Mouse (Mus musculus) left cerebral cortex, adult 2 months (tissue): ENCODE results near the gene Stox2. TPM values are rescaled to one million over a fixed set of nuclear protein-coding genes. Genes with fewer than 3 reads are reported as not detected.
A peak's percentile ranks its signal among the peaks of the same experiment; 100 is the strongest.

Source experiments
- DNase-seq, 2 experiments: peaks; one replicate each; pipeline ENCODE4 v3.0.0; 2021 to 2022; ENCODE audit warnings: low spot score in 2 of 2, mixed read lengths in 1 of 2; ENCODE audit errors: extremely low spot score in 1 of 2
- H3K27ac ChIP-seq: fragments of 200-600 bp; 2 replicates; pipeline ENCODE4 v1.8.1; 2022
- H3K4me3 ChIP-seq: fragments of 200-600 bp; 2 replicates; pipeline ENCODE4 v1.8.1; 2022
- CTCF ChIP-seq: fragments of 200-600 bp; IDR thresholded peaks from 2 replicates; pipeline ENCODE4 v1.8.1; 2022; ENCODE audit warnings: antibody characterized with exemption, mild to moderate bottlenecking, moderate library complexity
- intact Hi-C: fragments of 180-260 bp; cut with DNase I; formaldehyde crosslinking; loops from one replicate; pipeline ENCODE4 v1.15.1; 2025
- total RNA-seq, 2 experiments: library from RNA; stranded (reverse); gene quantifications; 2 replicates each; pipeline ENCODE4 v1.2.3; 2021

Gene Stox2
- total RNA-seq, 2 experiments from 2014 or later: 81.5 to 92.1 TPM

GRCm38 (mm10) chr8:47285435-47285834, 160.7 kb downstream of the Stox2 start:
- intact Hi-C loops: loop anchor here (5.0 kb wide), 3 partner anchors 253 to 543 kb away; no protein-coding TSS in a partner anchor
- no peak for TF ChIP-seq CTCF
- no peak overlapping the region for H3K27ac ChIP-seq
- peak overlapping the region; percentile 85 for H3K4me3 ChIP-seq
- DNase-seq: no peak

DNA sequence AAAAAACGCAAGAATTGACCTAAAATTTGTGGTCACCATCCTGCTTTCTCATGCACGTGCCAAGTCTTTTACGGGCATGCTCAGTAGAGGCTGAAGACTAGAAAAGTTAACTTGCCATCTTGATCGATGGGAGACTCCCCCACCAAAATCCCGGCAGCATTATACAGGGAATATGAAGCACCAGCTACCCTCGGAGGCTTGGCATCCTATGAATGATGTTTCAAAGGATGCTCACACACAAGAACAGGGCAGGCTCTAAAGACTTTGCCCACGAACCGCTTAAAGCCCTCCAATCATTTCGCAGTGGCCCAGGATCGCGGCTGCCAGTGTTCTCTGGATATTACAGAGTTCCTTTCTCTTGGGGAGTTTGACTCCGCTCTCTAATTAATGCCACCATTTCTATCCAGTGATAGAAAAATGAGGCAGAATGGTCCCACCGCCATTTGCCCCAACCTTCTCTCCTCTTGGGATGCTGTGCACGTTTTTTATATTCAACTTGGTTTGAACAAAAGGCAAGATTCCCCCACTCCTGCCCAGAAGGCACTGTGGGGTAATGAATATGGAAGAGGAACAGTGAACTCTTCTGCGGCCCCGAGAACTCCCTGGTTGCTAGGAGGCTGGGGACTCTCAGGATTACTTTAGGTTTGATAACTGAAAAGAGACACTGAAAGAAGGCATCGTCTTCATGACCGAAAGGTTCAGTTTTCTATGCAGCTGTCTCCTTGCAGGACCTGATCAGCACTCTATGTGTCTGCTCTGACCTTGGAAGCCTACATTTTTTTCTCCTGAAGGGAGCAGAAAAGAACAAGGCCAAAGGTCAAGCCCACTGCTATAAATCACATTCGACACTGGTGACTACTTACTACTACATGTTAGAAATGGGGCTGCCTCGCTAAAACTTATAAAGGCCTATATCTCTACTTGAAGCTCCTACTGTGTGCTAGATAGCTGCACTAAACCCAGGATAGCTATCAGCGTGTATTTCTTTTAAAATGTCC, 161.5 kb downstream of the Stox2 start:
- H3K4me3 ChIP-seq: 0 out of 2 replicates have a peak overlapping the region, but pooled peaks have one; percentile 14
- TF ChIP-seq CTCF: no peak
- intact Hi-C loops: loop anchor here (5.0 kb wide), 3 partner anchors 252 to 542 kb away; no protein-coding TSS in a partner anchor
- no peak overlapping the region for H3K27ac ChIP-seq
- DNase-seq: no peak

DNA sequence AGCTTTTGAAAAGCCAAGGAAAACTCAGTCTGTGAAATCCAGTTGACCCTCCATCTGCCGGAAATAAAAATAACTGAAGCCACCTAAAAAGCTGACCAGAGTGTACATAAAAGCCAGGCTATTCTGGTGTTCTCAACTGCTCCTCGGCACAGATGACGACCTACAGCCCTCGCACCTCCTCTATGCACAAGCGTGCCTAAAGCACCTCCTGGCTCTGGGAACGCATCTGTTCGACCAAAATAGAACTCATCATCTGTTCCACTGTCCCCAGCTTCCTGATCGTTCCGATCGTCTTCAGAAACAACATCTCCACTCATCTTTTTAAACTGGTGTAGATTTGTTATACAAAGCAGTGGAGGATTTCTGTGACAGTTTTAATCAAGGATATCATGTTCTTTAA, 166.3 kb downstream of the Stox2 start:
- TF ChIP-seq CTCF: no peak
- Histone ChIP-seq H3K27ac (no peak overlapping the region), H3K4me3 (no peak overlapping the region)
- no peak for DNase-seq
- intact Hi-C loops: no loop called here

DNA sequence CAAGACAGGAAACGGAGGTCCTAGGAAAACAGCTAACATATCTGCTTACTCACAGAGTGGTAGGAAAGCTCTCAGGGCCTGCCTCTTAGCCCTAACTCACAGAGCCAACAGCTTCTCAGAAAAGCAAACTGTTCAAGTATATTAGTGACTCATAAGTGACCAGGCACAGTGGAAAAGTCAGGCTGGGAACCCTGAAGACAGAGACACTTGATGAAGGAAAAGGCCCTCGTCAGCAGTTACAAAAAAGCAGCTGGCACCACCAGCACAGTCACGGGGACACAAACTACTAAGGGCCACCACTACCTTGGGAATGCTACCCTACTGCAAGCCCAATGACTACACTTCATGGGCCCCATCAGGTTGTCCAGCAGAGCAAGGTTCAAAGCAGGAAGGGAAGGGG, 168.0 kb downstream of the Stox2 start:
- H3K4me3 ChIP-seq: no peak overlapping the region
- no peak for DNase-seq
- H3K27ac ChIP-seq: no peak overlapping the region
- TF ChIP-seq CTCF: no peak
- intact Hi-C loops: no loop called here

DNA sequence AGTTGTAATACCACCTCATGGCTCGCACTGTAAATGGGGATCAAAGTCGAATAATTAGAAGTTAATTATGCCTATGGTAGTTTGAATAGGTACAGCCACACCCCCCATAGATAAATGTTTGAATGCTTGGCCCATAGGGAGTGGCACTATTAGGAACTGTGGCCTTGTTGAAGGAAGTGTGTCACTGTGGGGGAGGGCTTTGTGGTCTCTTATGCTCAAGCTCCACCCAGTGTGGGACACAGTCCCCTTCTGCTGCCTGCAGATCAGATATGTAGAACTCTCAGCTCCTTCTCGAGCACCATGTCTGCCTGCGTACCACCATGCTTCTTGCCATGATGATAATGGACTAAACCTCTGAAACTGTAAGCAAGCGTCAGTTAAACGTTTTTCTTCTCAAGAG, 177.2 kb downstream of the Stox2 start:
- TF ChIP-seq CTCF: no peak
- DNase-seq: no peak
- intact Hi-C loops: loop anchor here (2.0 kb wide), 1 partner anchor 18 kb away; no protein-coding TSS in a partner anchor
- H3K4me3 ChIP-seq: no peak overlapping the region
- peak overlapping the region; percentile 24 for H3K27ac ChIP-seq

DNA sequence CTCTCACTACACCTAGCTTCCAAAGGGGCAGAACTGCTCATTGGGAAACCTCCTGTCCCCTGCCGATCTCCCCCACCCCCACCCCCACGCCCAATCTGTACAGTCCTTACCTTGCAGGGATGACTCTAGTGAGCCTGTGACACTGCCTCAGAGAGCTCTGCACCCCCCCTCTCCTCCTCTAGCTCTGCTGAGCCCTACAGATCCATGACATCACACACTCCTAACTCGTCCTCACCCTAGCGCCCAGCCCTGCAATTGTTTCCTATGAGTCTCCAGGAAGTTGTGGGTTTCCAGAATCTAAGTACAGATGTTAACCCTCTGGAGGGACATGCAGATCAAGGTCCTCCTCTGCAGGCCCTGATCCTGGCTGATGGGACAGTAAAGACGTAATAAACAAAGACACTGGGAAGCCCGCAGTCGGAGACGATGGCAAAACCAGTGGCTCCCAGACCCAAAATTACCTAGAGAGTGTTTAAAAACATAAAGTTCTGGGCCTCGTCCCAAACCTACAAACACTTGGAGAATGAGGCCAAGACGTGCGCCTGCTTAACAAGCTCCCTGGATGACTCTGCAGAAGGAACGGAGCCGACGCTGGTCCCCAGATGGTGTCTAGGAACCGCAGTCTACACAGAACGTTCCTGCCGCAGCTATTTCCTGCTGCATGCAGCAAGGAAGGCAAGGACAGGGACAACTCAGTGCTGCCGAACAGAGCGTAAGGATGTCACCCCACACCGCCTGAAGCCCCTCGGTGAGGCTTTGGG, 177.9 kb downstream of the Stox2 start:
- TF ChIP-seq CTCF: no peak
- intact Hi-C loops: loop anchor here (2.0 kb wide), 1 partner anchor 19 kb away; no protein-coding TSS in a partner anchor
- H3K27ac ChIP-seq: peak overlapping the region; percentile 2; the same call in 1 of the 2 replicates
- DNase-seq: peak; percentile 51 to 67
- no peak overlapping the region for H3K4me3 ChIP-seq

GRCm38 (mm10) chr8:47263070-47263843, 182.9 kb downstream of the Stox2 start:
- TF ChIP-seq CTCF: no peak
- H3K27ac ChIP-seq: no peak overlapping the region
- intact Hi-C loops: no loop called here
- no peak overlapping the region for H3K4me3 ChIP-seq
- no peak for DNase-seq

GRCm38 (mm10) chr8:47260751-47261474, 185.2 kb downstream of the Stox2 start:
- intact Hi-C loops: no loop called here
- Histone ChIP-seq H3K27ac (no peak overlapping the region), H3K4me3 (no peak overlapping the region)
- DNase-seq: peak; percentile 25 to 64
- no peak; the same call in 1 of the 2 replicates for TF ChIP-seq CTCF

GRCm38 (mm10) chr8:47250832-47251231, 195.3 kb downstream of the Stox2 start:
- no peak for TF ChIP-seq CTCF
- Histone ChIP-seq H3K4me3 (no peak overlapping the region), H3K27ac (no peak overlapping the region)
- DNase-seq: no peak
- intact Hi-C loops: no loop called here

DNA sequence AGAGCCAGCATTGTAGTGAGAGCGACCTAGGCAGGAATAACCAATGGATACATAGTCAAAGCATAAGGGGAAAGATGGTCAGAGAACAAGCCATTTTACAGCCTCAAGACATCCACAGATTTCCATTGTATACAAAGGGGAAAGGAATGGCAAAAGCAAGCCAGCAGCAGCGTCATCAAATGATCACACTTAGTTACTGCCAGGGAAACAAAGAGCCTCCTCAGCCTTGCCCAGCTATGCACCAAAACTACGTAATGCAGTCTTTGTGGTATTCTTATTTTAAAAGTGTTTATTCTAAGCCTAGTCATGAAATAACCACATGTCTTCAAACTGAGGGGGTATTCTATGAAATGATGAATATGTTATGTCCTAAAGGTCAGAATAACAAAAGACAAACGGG, 201.0 kb downstream of the Stox2 start:
- intact Hi-C loops: no loop called here
- no peak for TF ChIP-seq CTCF
- no peak overlapping the region for H3K4me3 ChIP-seq
- H3K27ac ChIP-seq: peak overlapping the region; percentile 45; the same call in 1 of the 2 replicates
- no peak for DNase-seq
